Mouse (Mus musculus) kidney, adult 2 months (tissue): ENCODE measurements at regions not wholly inside any gene's neighbourhood (a gene's known extent, or its start where the extent isn't known, plus 50 kb on each side); places are given as distances from the start of the nearest gene placed in this dataset.

Experiments
- CTCF ChIP-seq: fragments of 200-500 bp; conservative IDR thresholded peaks from 2 replicates; pipeline ENCODE4 v1.5.1; 2011; ENCODE audit warnings: low read depth, mild to moderate bottlenecking, control low read depth, low read length, moderate library complexity, mixed read lengths; ENCODE audit not compliant: insufficient read depth, insufficient read length
- POLR2A ChIP-seq: fragments of 200-500 bp; IDR thresholded peaks from one replicate; pipeline ENCODE4 v1.6.1; 2011; ENCODE audit warnings: low read depth, low read length, control low read depth

DNA sequence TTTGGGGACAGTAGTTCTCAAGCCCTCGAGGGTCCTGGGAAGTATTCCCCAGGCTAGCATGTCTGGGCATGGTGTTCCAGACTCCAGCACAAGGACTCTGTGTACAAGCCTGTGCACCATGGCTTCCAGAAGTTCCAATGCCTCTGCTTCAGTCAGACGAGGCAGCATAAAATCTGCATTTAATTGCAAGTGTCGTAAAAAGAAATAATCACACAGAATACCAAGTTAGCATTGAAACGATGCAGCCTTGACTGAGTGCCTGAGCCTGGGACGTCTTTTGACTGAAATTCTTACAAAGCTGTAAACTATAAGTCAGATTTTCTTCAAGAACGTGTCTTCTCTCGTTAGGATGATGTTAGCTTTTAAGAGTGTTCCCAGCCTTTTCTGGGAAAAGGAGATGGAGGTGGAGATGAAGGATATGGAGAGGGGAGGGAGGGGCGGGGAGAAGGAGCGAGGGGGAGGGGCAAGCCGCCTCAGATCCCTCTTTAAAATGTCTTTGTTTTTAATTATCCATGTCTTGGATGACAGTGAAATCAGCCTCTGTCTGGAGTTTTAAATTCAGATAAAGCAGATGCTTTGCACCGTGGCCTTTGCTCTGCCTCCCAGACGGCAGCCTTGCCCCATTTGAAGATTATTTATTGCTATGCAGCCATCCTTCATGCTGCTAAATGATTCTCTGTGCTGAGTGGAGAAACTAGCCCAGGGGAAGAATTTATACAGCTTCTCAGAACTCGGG is 154.3 kb downstream of the Cdc5l start:
- TF ChIP-seq POLR2A (no peak), CTCF (no peak)
